Mouse (Mus musculus): ENCODE measurements around the gene 4933427D14Rik. TPM values are rescaled to one million over a fixed set of nuclear protein-coding genes. Genes with fewer than 3 reads are reported as not detected.
A peak's percentile ranks its signal among the peaks of the same experiment; 100 is the strongest.

The 4933427D14Rik gene
- polyA plus RNA-seq, 1 experiment = 31.3 TPM

DNA sequence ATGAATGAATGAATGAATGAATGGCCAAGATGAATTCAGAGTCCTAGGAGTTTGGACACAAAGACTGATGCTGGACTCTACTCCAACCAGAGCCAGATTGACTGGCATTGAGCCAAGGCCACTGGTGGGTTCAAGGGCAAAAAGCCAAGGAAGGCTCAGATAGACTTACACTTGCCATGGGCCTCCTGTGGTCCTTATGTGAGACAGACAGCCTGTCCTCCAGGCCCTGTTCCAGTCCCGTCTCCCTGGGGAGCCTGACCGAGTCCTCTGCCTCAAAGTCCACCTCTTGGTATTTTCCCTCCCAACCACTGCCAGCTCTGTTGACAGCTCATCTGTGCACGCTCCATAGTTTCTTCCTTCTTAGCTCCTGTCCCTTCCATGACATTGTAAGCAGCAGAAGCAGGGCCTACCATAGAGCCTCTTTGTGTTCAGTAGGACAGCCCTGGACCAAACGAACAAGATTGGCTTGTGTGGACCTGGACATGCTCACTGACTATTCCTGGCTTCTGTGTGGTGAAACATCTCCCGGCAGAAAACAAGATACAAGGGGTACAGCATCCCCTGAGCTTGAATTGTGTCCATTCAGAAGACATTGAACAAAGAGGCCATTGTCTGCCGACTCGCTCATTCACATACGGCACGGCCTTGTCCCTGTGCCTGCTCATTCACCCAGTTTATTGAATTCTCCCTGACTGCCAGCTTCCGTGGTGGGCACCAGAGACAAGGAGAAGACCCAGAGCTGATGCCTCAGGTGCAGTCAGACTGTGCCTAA is 18.9 kb upstream of the 4933427D14Rik start:
- TF ChIP-seq CTCF (IDR thresholded peaks at IDR 0.05; ENCODE audit: borderline replicate concordance, extremely low read depth, insufficient read depth, insufficient read length) (no peak), POLR2A (IDR thresholded peaks at IDR 0.05; ENCODE audit: borderline replicate concordance, extremely low read depth, insufficient read depth, insufficient read length, poor library complexity, severe bottlenecking) (no peak)
- peak; percentile 60 for DNase-seq (ENCODE audit: low read depth)

DNA sequence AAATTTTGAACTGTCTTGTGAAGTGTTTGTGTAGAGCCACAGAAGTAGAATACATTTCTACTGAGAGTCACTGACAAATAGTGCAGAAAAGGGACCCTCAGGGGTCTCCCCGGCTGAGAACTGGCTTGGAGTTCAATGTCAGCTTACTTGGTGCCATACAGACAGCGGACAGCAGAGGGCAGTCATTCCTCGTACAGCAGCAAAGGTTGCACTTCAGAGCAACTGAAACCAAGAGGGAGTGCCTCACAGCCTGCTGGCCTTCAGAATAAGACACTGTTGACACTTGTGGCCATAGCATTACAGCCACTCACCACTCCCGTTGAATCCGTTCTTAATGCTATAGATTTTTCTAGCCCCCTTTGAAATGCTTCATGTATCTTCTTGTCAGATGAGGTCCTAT is 17.6 kb upstream of the 4933427D14Rik start:
- no peak for TF ChIP-seq POLR2A (IDR thresholded peaks at IDR 0.05; ENCODE audit: borderline replicate concordance, extremely low read depth, insufficient read depth, insufficient read length, poor library complexity, severe bottlenecking)
- peak; percentile 90 for TF ChIP-seq CTCF (IDR thresholded peaks at IDR 0.05; ENCODE audit: borderline replicate concordance, extremely low read depth, insufficient read depth, insufficient read length)
- DNase-seq (ENCODE audit: low read depth) = peak; percentile 87

DNA sequence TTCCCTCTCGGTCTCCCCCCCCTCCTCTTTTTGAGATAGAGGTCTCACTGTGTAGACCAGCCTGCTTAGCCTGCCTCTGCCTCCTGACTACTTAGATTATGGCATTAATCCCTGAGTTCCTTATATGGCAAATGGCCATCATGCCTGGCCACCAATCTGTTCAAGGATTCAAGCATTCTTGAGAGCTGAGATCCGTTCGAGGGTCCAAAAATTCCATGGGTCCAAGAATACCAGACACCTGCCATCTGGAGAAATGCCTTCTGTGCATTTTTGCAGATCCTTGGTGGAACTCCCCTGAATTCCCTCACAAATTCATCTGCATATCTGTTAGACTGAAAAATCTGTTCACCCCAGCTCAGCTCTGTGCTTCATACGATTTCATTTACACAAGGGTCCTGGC is 16.2 kb upstream of the 4933427D14Rik start:
- TF ChIP-seq CTCF (IDR thresholded peaks at IDR 0.05; ENCODE audit: borderline replicate concordance, extremely low read depth, insufficient read depth, insufficient read length) (no peak), POLR2A (IDR thresholded peaks at IDR 0.05; ENCODE audit: borderline replicate concordance, extremely low read depth, insufficient read depth, insufficient read length, poor library complexity, severe bottlenecking) (no peak)
- no peak for DNase-seq (ENCODE audit: low read depth)

DNA sequence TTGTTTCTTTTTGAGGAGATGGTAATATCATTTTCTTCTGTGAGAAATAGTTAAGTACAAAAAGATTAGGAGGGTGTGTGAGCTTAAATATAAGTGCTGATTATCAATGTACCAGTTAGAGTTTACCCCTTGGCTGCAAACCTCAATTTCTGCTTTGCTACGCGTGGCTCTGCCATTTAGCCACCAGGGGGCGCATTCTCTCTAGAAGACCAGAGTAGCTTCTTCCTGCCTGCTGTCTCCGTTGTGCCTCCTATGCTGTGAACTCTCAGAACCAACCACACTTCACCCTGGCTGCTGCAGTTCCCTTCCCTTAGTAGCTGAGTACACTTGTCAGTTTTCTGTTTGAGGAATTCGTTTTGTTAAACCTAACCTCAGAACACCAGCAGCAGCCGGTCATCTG is 14.0 kb upstream of the 4933427D14Rik start:
- peak; percentile 80 for DNase-seq (ENCODE audit: low read depth)
- TF ChIP-seq CTCF (IDR thresholded peaks at IDR 0.05; ENCODE audit: borderline replicate concordance, extremely low read depth, insufficient read depth, insufficient read length) (peak; percentile 92), POLR2A (IDR thresholded peaks at IDR 0.05; ENCODE audit: borderline replicate concordance, extremely low read depth, insufficient read depth, insufficient read length, poor library complexity, severe bottlenecking) (no peak)

DNA sequence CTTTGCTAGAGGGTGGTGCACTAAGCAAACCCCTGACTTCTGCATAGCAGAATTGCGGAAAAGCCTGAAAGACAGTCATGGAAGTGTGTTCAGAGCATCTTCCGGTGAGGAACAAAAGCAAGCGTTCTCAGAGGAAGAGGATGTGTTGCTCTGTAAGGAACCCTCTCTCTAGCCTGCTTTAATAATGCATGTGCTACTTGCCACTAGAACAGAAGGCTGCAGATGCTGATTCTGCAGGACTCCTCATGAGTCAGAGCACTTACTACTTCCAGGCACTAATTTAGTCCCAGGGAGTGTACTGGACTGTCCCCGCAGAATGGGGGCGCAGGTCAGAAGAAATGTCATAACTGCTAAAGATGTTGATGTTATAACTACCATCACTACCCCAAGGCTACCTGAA is 9.9 kb upstream of the 4933427D14Rik start:
- TF ChIP-seq CTCF (IDR thresholded peaks at IDR 0.05; ENCODE audit: borderline replicate concordance, extremely low read depth, insufficient read depth, insufficient read length) = no peak
- no peak for TF ChIP-seq POLR2A (IDR thresholded peaks at IDR 0.05; ENCODE audit: borderline replicate concordance, extremely low read depth, insufficient read depth, insufficient read length, poor library complexity, severe bottlenecking)
- no peak for DNase-seq (ENCODE audit: low read depth)

DNA sequence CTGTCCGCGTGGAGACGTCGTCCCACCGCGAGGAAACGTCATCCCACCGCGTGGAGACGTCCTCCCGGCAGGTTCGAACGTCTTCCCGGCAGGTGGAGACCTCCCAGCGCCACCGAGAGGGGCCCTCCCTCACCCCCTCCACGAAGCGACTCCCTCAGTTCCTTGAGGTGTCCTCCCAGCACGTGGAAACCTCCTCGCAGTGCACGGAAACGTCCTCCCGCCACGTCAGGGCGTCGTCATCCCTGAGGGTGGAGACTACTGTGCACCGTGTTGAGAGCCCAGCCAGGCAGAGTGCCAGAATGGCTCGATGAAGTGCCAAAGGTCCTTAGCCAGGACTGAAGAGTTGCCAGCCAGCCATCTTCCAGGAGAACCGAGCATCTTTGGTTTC is 8.1 kb upstream of the 4933427D14Rik start, which contains the start of gene Med31:
Med31 (minus strand) TSS at position 183 of the 388 bp plus-strand sequence.
- peak; percentile 89 for DNase-seq (ENCODE audit: low read depth)
- TF ChIP-seq POLR2A (IDR thresholded peaks at IDR 0.05; ENCODE audit: borderline replicate concordance, extremely low read depth, insufficient read depth, insufficient read length, poor library complexity, severe bottlenecking) (no peak), CTCF (IDR thresholded peaks at IDR 0.05; ENCODE audit: borderline replicate concordance, extremely low read depth, insufficient read depth, insufficient read length) (no peak)

DNA sequence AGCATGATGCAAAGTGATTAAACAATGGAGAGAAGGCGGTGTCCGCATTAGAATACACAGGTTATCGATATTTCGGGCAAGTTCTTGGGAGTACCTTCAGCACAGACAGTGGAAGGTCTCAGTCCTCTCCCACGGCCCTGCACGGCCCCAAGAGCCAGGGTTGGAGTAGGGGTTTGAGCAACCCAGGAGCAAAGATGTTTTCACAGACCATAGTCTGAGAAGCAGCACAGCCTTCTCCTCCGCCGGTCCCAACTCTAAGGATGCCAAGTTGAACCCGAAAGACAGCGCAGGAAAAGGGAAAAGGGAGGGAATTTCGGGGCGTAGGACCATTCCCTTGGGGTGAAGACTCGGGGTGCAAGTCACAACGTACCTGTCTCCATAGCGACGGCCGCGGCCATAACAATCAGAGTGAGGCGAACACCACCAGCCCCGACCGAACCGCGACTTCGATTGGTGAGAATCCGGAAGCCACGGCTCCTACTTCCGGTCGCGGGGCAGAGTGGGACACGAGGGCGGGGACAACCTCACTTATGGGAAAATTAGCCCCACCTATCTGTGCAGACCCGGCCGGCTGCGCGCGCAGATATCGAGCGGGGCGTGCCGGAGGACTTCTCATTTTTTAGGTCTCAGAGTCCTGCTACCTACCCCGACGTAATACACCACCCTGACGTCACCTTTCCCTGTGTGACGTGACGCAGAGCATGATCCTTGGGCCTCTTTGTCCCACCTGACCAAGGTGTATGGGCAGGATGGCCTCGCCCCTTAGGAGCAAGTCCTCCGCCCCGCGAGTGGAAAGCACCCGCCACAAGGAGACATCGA is 7.5 kb upstream of the 4933427D14Rik start:
- DNase-seq (ENCODE audit: low read depth) = peak; percentile 99
- peak; percentile 41; the same call in 1 of the 2 replicates for TF ChIP-seq POLR2A (IDR thresholded peaks at IDR 0.05; ENCODE audit: borderline replicate concordance, extremely low read depth, insufficient read depth, insufficient read length, poor library complexity, severe bottlenecking)
- TF ChIP-seq CTCF (IDR thresholded peaks at IDR 0.05; ENCODE audit: borderline replicate concordance, extremely low read depth, insufficient read depth, insufficient read length) = no peak

DNA sequence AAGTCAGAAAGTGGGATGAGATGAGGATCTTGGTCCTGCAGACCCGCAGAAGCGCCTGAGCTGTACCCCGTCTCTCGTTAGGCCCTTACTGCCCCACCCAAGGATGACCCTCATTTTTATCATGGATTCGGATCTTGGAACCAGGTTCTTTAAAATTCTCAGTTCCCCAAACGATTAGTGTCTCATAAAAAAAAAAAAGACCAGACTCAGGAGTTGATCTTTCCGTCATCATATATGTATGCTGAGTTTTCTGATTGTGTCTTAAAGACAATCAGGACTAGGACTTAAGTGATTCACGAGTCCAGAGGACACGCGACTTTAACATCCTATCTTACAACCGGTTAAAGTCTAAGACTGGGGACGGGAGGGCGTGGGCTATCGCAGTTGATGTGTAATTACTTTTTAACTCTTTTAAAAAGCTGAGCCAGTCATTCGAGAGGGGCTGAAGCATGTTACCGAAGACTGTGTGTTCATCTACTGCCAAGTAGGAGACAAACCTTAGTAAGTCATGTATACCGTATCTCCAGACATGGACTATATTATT is 647 bp upstream of the 4933427D14Rik start:
- DNase-seq (ENCODE audit: low read depth) = no peak
- no peak for TF ChIP-seq CTCF (IDR thresholded peaks at IDR 0.05; ENCODE audit: borderline replicate concordance, extremely low read depth, insufficient read depth, insufficient read length)
- TF ChIP-seq POLR2A (IDR thresholded peaks at IDR 0.05; ENCODE audit: borderline replicate concordance, extremely low read depth, insufficient read depth, insufficient read length, poor library complexity, severe bottlenecking) = no peak

DNA sequence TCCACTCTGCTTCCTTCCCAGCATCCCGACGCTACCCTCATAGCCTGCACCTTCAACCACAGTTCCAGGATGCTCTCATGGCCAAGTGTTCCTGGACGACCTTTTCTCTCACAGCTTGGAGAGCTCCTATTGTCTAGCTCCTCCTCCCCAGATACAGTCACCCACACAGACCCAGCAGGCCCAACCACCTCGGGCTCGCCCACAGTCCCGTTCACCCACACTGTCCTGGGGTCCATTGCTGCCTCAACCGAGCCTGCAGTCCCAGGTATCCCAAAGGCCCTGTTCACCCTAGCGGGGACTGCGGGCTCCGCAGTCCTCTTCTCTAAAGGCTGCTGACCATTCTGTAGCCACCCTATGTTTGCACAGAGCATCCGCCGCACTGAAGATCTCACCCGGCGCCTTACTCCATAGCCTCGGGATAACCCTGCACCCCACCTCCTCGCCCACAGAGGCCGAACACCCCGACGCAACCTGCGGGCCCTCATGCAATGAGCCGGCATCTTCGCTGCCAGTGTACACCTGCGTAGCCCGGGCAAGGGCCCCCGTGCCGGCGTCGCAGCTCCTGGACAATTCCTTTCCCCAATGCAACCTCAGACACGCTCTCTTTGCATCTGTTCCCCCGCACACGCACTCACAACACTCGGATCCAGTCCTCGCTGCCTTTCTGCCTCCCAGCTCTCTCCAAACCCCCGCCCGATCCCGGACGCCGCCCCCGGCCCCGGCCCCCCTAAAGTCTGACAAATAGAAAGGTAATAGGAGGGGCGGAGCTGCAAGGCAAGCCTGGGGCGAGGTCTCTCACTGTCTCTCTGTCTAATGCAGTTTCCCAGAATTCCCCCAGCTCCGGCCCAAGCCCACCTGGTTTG is 687 bp downstream of the 4933427D14Rik start, which contains the start of gene Gm43951:
Gm43951 (minus strand) TSS at position 500 of the 863 bp plus-strand sequence.
- DNase-seq (ENCODE audit: low read depth) = no peak
- peak; percentile 41; the same call in 1 of the 2 replicates for TF ChIP-seq CTCF (IDR thresholded peaks at IDR 0.05; ENCODE audit: borderline replicate concordance, extremely low read depth, insufficient read depth, insufficient read length)
- TF ChIP-seq POLR2A (IDR thresholded peaks at IDR 0.05; ENCODE audit: borderline replicate concordance, extremely low read depth, insufficient read depth, insufficient read length, poor library complexity, severe bottlenecking) = no peak

DNA sequence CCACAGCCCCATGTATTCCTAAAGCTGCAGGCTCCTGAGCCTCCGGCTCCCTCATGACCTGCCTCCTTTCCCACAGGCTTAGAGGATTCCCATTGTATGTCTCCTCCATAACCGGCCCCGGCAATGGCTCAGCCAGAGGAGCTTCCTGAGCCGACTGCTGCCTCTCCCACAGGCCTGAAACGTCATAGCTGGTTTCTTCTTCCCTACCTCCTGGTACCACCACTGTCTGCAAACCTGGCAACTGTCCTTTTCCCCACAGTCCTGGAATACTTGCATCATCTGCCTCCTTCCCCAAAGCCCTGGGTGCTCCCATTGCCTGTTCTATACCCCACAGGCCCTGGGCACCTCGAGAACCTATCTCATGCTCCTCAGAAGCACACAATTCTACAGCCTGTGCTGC is 2.0 kb downstream of the 4933427D14Rik start:
- DNase-seq (ENCODE audit: low read depth) = no peak
- TF ChIP-seq POLR2A (IDR thresholded peaks at IDR 0.05; ENCODE audit: borderline replicate concordance, extremely low read depth, insufficient read depth, insufficient read length, poor library complexity, severe bottlenecking) (no peak), CTCF (IDR thresholded peaks at IDR 0.05; ENCODE audit: borderline replicate concordance, extremely low read depth, insufficient read depth, insufficient read length) (no peak)
